Mouse (Mus musculus): Measurements from ENCODE around the gene Tomm7. TPM values are rescaled to one million over a fixed set of nuclear protein-coding genes. Genes with fewer than 3 reads are reported as not detected.

Tomm7 gene
- polyA plus RNA-seq, 1 experiment from 2014 or later: 123 TPM

DNA sequence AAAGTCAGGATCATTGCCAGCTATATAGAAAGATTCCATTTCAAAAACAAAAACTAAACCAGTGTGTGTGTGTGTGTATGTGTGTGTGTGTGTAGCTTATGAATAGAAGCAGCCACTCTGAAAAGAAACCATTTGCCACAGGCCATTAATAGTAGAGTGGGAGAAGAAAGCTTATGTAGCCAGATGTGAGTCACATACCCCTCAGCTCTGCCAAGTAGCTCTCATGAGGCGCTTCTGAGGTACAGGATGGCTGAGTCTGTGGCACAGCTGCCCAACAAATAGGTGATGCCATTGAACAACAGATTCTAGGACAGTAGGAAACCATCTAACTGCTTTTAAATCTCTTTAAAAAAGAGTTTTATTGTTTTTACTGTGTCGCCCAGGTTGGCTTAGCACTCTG is 51.2 kb downstream of the Tomm7 start:
- H3K4me1 ChIP-seq: peaks cover 6% of the 10 kb centered on the region
- H3K27me3 ChIP-seq: no peaks in the 10 kb centered on the region
- ATAC-seq (ENCODE audit: insufficient number of reproducible peaks, insufficient read depth, low FRiP score, low TSS enrichment, low read depth): no peak
- WGBS: 93% methylated on average over 2 of the region's 2 CpGs
- H3K4me3 ChIP-seq: no peak overlapping the region
- no peak overlapping the region for H3K4me2 ChIP-seq
- H3K9ac ChIP-seq: 0 out of 2 replicates have a peak overlapping the region, but pooled peaks have one; percentile 22
- no peaks in the 10 kb centered on the region for H3K9me3 ChIP-seq
- no peak overlapping the region for H3K27ac ChIP-seq
- peaks cover 57% of the 10 kb centered on the region for H3K36me3 ChIP-seq

DNA sequence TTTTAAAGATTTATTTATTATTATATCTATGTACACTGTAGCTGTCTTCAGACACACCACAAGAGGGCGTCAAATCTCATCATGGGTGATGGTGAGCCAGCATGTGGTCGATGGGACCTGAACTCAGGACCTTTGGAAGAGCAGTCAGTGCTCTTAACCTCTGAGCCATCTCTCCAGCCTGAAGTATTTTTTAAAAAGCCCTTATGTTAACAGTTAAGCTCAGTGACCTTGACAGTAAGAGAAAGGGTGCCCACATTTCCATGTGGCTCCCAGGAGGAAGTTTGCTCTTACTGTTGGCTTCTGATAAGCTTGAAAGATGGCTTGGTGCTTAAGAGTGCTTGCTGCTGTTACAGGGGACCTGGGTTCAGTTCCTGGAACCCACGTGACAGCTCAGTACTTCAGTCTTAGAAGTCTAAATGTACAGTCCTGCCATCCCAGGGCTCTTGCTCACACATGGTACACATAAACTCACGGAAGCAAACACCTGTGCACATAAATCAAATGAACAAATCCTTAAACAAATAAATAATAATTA is 54.8 kb downstream of the Tomm7 start:
- Histone ChIP-seq H3K4me2 (no peak overlapping the region), H3K36me3 (peaks cover 30% of the 10 kb centered on the region)
- 82% methylated on average over 4 of the region's 4 CpGs for WGBS

More for the DNA sequence above, 54.8 kb downstream of the Tomm7 start:
- H3K27ac ChIP-seq: no peak overlapping the region
- H3K9me3 ChIP-seq: no peaks in the 10 kb centered on the region
- no peak overlapping the region; the same call in 1 of the 2 replicates for H3K4me3 ChIP-seq
- no peak for ATAC-seq (ENCODE audit: insufficient number of reproducible peaks, insufficient read depth, low FRiP score, low TSS enrichment, low read depth)
- no peaks in the 10 kb centered on the region for H3K27me3 ChIP-seq
- H3K9ac ChIP-seq: no peak overlapping the region
- peaks cover 9% of the 10 kb centered on the region for H3K4me1 ChIP-seq

Other genes with a start within 250 kb of the Tomm7 start
- gene Srpk2, start 159.5 kb downstream of the Tomm7 start, polyA plus RNA-seq (2015; fragmentation: Nextera tagmentation; extraction: Ambion mirVana): 64.8 and 67.0 TPM in 2 replicates
- 34.9 and 35.2 TPM in 2 replicates for gene Pus7, start 60.5 kb downstream of the Tomm7 start, polyA plus RNA-seq (2015; fragmentation: Nextera tagmentation; extraction: Ambion mirVana)
- 48.3 and 48.4 TPM in 2 replicates for gene Rint1, start 56.5 kb downstream of the Tomm7 start, polyA plus RNA-seq (2015; fragmentation: Nextera tagmentation; extraction: Ambion mirVana)
- 27.1 and 30.0 TPM in 2 replicates for gene Fam126a, start 186.5 kb upstream of the Tomm7 start, polyA plus RNA-seq (2015; fragmentation: Nextera tagmentation; extraction: Ambion mirVana)